Mouse (Mus musculus): ENCODE results near the gene Safb2. TPM values are rescaled to one million over a fixed set of nuclear protein-coding genes. Genes with fewer than 3 reads are reported as not detected.
"Not testable (repeated sequence)": the region's sequence is repeated elsewhere in the genome, so short reads cannot be mapped to it uniquely, and the experiment has no call there.

The Safb2 gene
- 50.2 and 69.5 TPM in 2 replicates for polyA plus RNA-seq (2012; rRNA removed)

GRCm38 (mm10) chr17:56584257-56585130, at the start of gene Safb2, which contains the start of gene Safb:
Gene Safb2 (minus strand): TSS chr17:56584585.
Gene Safb (plus strand): TSS chr17:56584825.
- DNase-seq (ENCODE audit: low read depth), result peak; percentile 67

DNA sequence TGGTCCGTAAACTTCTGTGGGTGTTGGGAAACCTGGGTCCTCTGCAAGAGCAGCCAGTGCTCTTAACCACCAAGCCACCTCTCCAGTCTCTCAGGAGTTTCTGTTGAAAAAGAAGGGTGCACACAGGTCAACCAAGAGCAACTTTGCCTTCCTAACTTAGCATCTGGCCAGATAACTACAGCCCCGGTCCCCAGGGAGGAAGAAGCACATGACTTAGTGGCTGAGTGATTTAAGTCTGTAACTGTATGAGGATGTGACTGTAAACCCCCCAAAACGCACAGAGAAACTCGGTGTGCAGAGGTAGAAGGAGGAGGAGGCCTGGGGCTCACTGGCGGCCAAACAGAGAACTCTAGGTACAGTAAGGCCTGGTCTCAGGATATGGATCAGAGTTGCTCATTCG, 49.6 kb upstream of the Safb2 start:
- no peak for DNase-seq (ENCODE audit: low read depth)

- DNase-seq (ENCODE audit: low read depth), result no peak
Observed at GRCm38 (mm10) chr17:56631807-56632206, 47.4 kb upstream of the Safb2 start.

- DNase-seq (ENCODE audit: low read depth), result not testable (repeated sequence)
Observed at GRCm38 (mm10) chr17:56629800-56630781, 45.7 kb upstream of the Safb2 start.

DNA sequence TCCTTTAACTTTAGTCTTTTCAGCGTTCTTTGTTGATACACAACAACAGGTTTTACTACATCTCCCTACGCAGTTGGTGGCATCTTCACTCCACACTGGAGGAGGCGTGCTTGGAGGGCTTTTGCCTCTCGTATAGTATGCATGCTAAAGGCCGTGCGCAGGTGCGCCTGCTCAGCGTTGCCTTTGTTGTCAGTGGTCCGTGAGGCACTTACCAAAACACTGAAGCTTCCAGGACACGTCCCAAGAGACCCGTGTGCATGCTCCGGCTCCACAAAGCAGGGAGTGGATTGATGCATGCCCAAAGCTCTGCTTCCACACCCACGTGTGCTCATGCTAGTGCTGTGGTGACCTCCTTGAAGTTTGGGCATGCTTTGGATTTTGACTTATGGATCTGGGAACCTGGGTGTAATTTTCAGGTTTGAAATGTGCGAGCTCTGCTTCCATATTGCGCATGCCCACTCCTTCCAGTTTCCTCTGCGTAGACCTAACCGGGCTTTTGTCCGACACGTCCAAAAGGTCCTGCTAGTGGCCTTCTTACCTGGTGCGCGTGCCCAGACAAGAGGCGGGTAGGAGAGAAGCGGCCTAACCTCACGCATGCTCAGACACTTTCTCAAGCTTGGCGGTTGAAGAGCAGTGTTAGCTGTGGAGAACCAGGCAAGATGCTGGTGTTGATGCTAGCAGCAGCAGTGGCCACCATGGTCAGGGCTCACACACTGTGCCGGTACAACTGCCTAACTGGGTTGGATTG, 43.3 kb upstream of the Safb2 start, which contains the start of gene Catsperd:
TSS of gene Catsperd (plus strand) at position 614 of the 748 bp plus-strand sequence.
- no peak for DNase-seq (ENCODE audit: low read depth)

GRCm38 (mm10) chr17:56626754-56627470, 42.5 kb upstream of the Safb2 start, which contains the start of gene Lonp1:
Gene Lonp1 (minus strand): TSS chr17:56626887.
- no peak for DNase-seq (ENCODE audit: low read depth)

GRCm38 (mm10) chr17:56626260-56626659, 41.9 kb upstream of the Safb2 start:
- no peak for DNase-seq (ENCODE audit: low read depth)

GRCm38 (mm10) chr17:56625495-56625894, 41.1 kb upstream of the Safb2 start:
- DNase-seq (ENCODE audit: low read depth), result no peak

DNA sequence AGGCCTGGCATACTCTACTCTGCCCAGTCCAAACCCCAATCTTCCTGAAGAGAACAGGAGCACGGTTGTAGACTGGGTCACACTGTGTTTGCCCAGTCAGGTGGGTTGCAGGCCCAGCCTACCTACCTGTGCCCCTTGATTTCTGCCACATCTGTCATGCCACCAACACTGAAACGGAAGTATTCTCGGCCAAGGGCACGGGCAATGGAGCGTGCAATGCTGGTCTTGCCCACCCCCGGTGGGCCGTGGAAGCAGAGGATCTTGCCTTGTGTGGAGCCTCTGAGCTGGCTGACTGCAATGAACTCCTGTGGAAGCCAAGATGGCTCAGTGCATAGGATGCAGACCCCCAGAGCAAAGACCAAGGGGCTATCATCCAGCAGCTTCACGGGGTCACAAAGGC, 33.2 kb upstream of the Safb2 start:
- no peak for DNase-seq (ENCODE audit: low read depth)

- DNase-seq (ENCODE audit: low read depth), result no peak
Observed at GRCm38 (mm10) chr17:56616725-56617124, 32.3 kb upstream of the Safb2 start.

DNA sequence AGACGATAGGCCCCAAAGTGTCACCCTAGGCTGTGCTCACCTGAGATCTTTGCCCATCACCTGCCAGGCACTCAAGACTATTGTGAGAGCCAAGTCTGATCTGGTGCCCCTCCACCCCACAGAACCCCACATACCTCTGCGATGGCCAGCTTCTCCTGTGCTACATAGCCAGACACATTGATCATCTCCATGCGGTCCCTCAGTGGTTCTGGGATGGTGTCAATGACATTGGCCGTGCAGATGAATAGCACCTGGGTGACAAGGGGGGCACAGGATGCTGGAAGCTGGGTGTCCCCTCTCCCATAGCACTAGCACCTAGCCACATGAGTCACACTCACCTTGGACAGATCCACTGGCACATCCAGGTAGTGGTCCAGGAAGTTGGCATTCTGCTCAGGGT, 31.4 kb upstream of the Safb2 start:
- DNase-seq (ENCODE audit: low read depth), result no peak

- no peak for DNase-seq (ENCODE audit: low read depth)
Observed at GRCm38 (mm10) chr17:56615136-56615784, 30.9 kb upstream of the Safb2 start.

- no peak for DNase-seq (ENCODE audit: low read depth)
Observed at GRCm38 (mm10) chr17:56614391-56615135, 30.2 kb upstream of the Safb2 start.

DNA sequence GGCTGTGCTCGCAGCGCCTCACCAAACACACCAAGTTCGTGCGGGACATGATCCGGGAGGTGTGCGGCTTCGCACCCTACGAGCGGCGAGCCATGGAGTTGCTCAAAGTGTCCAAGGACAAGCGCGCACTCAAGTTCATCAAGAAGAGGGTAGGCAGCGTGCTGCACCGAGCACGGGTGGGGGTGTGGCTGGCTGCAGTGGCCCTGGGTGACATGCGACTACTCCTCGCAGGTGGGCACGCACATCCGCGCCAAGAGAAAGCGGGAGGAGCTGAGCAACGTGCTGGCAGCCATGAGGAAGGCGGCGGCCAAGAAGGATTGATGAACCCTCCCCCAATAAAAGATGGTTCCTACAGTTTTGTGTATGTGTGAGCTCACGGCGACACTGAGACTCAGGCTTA, 29.5 kb upstream of the Safb2 start:
- not testable (repeated sequence) for DNase-seq (ENCODE audit: low read depth)

- DNase-seq (ENCODE audit: low read depth), result no peak
Observed at GRCm38 (mm10) chr17:56613236-56613844, 29.0 kb upstream of the Safb2 start, which contains the start of gene Rpl36. Gene Rpl36 (plus strand): TSS chr17:56613416.

GRCm38 (mm10) chr17:56612565-56612939, 28.2 kb upstream of the Safb2 start:
- DNase-seq (ENCODE audit: low read depth), result not testable (repeated sequence)

- no peak for DNase-seq (ENCODE audit: low read depth)
Observed at GRCm38 (mm10) chr17:56611861-56612564, 27.6 kb upstream of the Safb2 start.

DNA sequence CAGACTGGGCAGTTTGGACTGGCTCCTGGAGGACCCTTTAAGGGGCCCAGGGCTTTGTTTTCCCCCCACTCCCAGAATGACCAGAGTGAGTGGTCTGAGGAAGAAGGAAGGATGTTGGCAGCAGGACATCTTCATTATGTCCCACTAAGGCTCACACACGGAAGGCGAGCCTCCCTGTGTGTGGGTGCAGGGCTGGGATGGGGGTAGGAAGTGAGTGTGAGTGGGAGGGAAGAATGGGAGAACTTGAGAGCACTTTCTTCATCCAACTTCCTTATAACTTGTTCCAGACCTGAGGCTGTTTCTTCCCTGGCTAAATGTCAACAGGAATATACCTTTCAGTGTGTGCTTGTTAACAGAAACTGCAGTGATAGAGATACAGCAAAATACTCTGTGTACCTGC, 26.9 kb upstream of the Safb2 start:
- no peak for DNase-seq (ENCODE audit: low read depth)

Measured in gonadal fat pad, adult 2 months (tissue).